Mouse (Mus musculus) kidney, postnatal 36 days (tissue): Measurements from ENCODE around the gene Ccin.

Experiments
- DNase-seq, 2 experiments: peaks; one replicate each; pipeline ENCODE4 v3.0.0; 2021 to 2022; ENCODE audit warnings: mixed read lengths in 2 of 2

Ccin gene

GRCm38 (mm10) chr4:43983181-43983580, at the start of gene Ccin:
Ccin (plus strand) TSS chr4:43983483.
- DNase-seq = no peak

- no peak for DNase-seq
Observed at GRCm38 (mm10) chr4:43936186-43936585, 47.1 kb upstream of the Ccin start.

GRCm38 (mm10) chr4:43936749-43937674, 46.3 kb upstream of the Ccin start:
- DNase-seq = no peak

- DNase-seq = no peak
Observed at GRCm38 (mm10) chr4:43941315-43941714, 42.0 kb upstream of the Ccin start.

- no peak for DNase-seq
Observed at GRCm38 (mm10) chr4:43942421-43942820, 40.9 kb upstream of the Ccin start.

- no peak for DNase-seq
Observed at GRCm38 (mm10) chr4:43947571-43947970, 35.7 kb upstream of the Ccin start.

GRCm38 (mm10) chr4:43957292-43957845, 25.9 kb upstream of the Ccin start, which contains the start of gene Glipr2:
Glipr2 (plus strand) TSS chr4:43957401.
- DNase-seq = peak; percentile 47 to 84

GRCm38 (mm10) chr4:43957846-43958461, 25.3 kb upstream of the Ccin start:
- DNase-seq = peak in 1 of 2 experiments; percentile 36

- no peak for DNase-seq
Observed at GRCm38 (mm10) chr4:43959523-43960179, 23.6 kb upstream of the Ccin start.

- no peak for DNase-seq
Observed at GRCm38 (mm10) chr4:43960207-43960606, 23.1 kb upstream of the Ccin start.

GRCm38 (mm10) chr4:43964326-43964833, 18.9 kb upstream of the Ccin start:
- peak; percentile 71 for DNase-seq

- peak in 1 of 2 experiments; percentile 18 for DNase-seq
Observed at GRCm38 (mm10) chr4:43964951-43965684, 18.2 kb upstream of the Ccin start.

GRCm38 (mm10) chr4:43965856-43966535, 17.3 kb upstream of the Ccin start:
- DNase-seq = no peak

GRCm38 (mm10) chr4:43968650-43969049, 14.6 kb upstream of the Ccin start:
- DNase-seq = peak; percentile 79 to 85

GRCm38 (mm10) chr4:43969373-43969772, 13.9 kb upstream of the Ccin start:
- DNase-seq = no peak

GRCm38 (mm10) chr4:43970393-43971330, 12.6 kb upstream of the Ccin start:
- no peak for DNase-seq

- no peak for DNase-seq
Observed at GRCm38 (mm10) chr4:43971541-43972136, 11.6 kb upstream of the Ccin start.

- DNase-seq = peak; percentile 60 to 62
Observed at GRCm38 (mm10) chr4:43972137-43972591, 11.1 kb upstream of the Ccin start.

GRCm38 (mm10) chr4:43973526-43973981, 9.7 kb upstream of the Ccin start:
- peak; percentile 20 to 30 for DNase-seq
